Mouse (Mus musculus): Measurements from ENCODE around the gene Arsj. TPM values are rescaled to one million over a fixed set of nuclear protein-coding genes. Genes with fewer than 3 reads are reported as not detected.

Arsj gene
- polyA plus RNA-seq (2012; rRNA removed; ENCODE audit: low replicate concordance) = 0.11 and 0.18 TPM in 2 replicates

DNA sequence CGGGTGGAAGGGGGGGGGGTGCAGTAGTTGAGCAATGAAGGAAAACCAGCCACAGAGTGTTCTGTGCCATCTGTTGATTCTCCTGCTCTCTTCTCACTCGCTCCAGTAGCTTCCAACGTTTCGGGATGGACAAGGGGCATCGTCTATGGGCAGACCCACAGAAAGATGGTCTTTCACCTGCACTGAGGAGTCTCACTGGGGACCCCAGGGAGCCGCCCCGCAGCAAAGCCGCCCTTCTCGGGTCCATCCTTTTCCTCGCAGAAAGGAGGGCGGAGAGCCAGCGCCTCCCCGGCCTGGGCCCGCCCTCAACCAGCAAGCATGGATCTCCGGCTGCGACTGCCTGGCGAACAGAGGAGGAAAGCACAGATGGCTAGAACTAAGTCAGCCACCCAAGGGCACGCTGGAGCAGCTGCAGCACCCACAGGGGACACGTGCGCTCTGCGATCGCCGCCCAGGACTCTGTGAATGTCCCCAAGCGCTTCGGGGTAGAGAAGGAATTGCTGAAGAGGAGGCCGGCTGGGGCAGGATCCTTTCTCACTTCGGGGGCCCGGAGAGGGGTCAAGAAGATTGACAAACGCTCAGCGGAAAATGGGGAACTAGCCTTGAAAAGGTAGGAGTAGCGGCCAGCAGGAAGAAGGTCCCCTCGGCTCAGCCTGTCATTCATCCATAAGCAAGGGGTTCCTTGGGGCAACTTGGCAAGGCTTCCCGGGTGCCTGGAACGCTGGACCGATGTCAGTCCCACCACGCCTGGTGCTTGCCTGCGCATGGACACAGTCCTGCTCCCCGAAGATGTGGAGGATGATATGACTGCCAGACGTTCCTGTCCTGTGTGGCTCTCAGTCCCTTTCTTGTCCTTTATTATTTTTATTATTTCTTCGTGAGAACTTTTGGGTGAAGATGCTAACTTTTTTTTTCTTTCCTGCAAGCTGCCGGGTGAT is at the start of gene Arsj:
Arsj (plus strand) TSS at position 117 of the 938 bp plus-strand sequence.

Other genes starting within 250 kb of the Arsj start
- gene Camk2d, start 232.6 kb downstream of the Arsj start, polyA plus RNA-seq (2012; rRNA removed; ENCODE audit: low replicate concordance) = 44.6 and 46.5 TPM in 2 replicates